Mouse (Mus musculus): Measurements from ENCODE around the gene 5830411N06Rik. TPM values are rescaled to one million over a fixed set of nuclear protein-coding genes. Genes with fewer than 3 reads are reported as not detected.

Gene 5830411N06Rik
- total and polyA plus RNA-seq, 3 experiments, result not detected

DNA sequence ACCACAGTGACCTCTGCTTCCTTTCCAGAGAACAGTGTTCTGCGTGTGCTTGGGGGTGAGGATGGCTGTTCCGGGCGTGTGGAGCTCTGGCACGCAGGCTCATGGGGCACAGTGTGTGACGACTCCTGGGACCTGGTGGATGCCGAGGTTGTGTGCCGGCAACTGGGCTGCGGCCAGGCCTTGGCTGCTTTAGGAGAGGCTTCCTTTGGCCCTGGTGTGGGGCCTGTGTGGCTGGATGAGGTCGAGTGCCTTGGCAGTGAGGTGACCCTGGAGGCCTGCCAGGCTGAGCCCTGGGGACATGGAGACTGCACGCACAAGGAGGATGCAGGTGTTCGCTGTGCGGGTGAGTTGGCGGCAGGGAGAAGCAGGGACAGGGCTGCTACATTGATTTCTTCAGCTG, 18.6 kb upstream of the 5830411N06Rik start:
- H3K27ac ChIP-seq (ENCODE audit: insufficient read depth, low read depth), result no peak overlapping the region
- H3K79me2 ChIP-seq (replicated peaks; ENCODE audit: control insufficient read depth, extremely low read depth, insufficient read depth, poor library complexity, severe bottlenecking), result no peaks in the 10 kb centered on the region
- H3K4me2 ChIP-seq (ENCODE audit: insufficient read depth, low read depth, poor library complexity, severe bottlenecking), result no peak overlapping the region
- in situ Hi-C loops (cut with MboI; ENCODE audit: low pct_ligation_motif_present, low pct_unique_long_range_greater_than_20kb, low sequenced_read_pairs) (no loop called here), dilution Hi-C loops (cut with MboI; ENCODE audit: extremely low pct_ligation_motif_present, extremely low pct_unique_long_range_greater_than_20kb, low sequenced_read_pairs) (no loop called here)
- no peak overlapping the region for H3K9ac ChIP-seq (ENCODE audit: insufficient read depth, low read depth)
- H3K4me1 ChIP-seq (ENCODE audit: control insufficient read depth in 1 of 2, insufficient read depth in 2 of 2), result no peaks in the 10 kb centered on the region
- peaks cover 74% of the 10 kb centered on the region for H3K27me3 ChIP-seq (replicated peaks)
- H3K36me3 ChIP-seq (replicated peaks in 1 of 2; ENCODE audit: control insufficient read depth in 1 of 2, insufficient read depth in 1 of 2, low read length in 1 of 2), result no peaks in the 10 kb centered on the region
- H3K4me3 ChIP-seq (replicated peaks in 1 of 3; ENCODE audit: low read depth in 2 of 3, low read length in 2 of 3, poor library complexity in 1 of 3), result no peak overlapping the region
- no peaks in the 10 kb centered on the region for H3K9me3 ChIP-seq (replicated peaks; ENCODE audit: low read length)
- TF ChIP-seq KAT2A (IDR thresholded peaks at IDR 0.05; ENCODE audit: insufficient replicate concordance, low read length) (no peak), ZNF384 (IDR thresholded peaks at IDR 0.05; ENCODE audit: low read depth, low read length) (no peak), UBTF (IDR thresholded peaks at IDR 0.05; ENCODE audit: low read depth, low read length) (no peak), NRF1 (IDR thresholded peaks at IDR 0.05; ENCODE audit: low read depth, low read length) (no peak), TBP (conservative IDR thresholded peaks at IDR 0.05; ENCODE audit: low read depth, low read length) (no peak), CHD2 (IDR thresholded peaks at IDR 0.05; ENCODE audit: low read length) (no peak), MEF2A (IDR thresholded peaks at IDR 0.05; ENCODE audit: borderline replicate concordance, low read depth, low read length) (no peak), PAX5 (IDR thresholded peaks at IDR 0.05; ENCODE audit: low read length) (no peak), POLR2AphosphoS2 (IDR thresholded peaks at IDR 0.05; ENCODE audit: low read depth, low read length) (no peak), MAFK (IDR thresholded peaks at IDR 0.05; ENCODE audit: insufficient replicate concordance, low read length) (no peak)
- no peak for DNase-seq (ENCODE audit: extremely low read depth)

GRCm38 (mm10) chr7:140231026-140231425, 16.1 kb upstream of the 5830411N06Rik start:
- peaks cover 61% of the 10 kb centered on the region for H3K27me3 ChIP-seq (replicated peaks)
- no peak overlapping the region for H3K4me3 ChIP-seq (replicated peaks in 1 of 3; ENCODE audit: low read depth in 2 of 3, low read length in 2 of 3, poor library complexity in 1 of 3)
- dilution Hi-C loops (cut with MboI; ENCODE audit: extremely low pct_ligation_motif_present, extremely low pct_unique_long_range_greater_than_20kb, low sequenced_read_pairs) (no loop called here), in situ Hi-C loops (cut with MboI; ENCODE audit: low pct_ligation_motif_present, low pct_unique_long_range_greater_than_20kb, low sequenced_read_pairs) (no loop called here)
- DNase-seq (ENCODE audit: extremely low read depth), result no peak
- H3K27ac ChIP-seq (ENCODE audit: insufficient read depth, low read depth), result no peak overlapping the region
- H3K4me1 ChIP-seq (ENCODE audit: control insufficient read depth in 1 of 2, insufficient read depth in 2 of 2), result no peaks in the 10 kb centered on the region
- no peaks in the 10 kb centered on the region for H3K9me3 ChIP-seq (replicated peaks; ENCODE audit: low read length)
- no peak for TF ChIP-seq ETS1 (conservative IDR thresholded peaks at IDR 0.05; ENCODE audit: low read depth, low read length)
- no peak for TF ChIP-seq ZNF384 (IDR thresholded peaks at IDR 0.05; ENCODE audit: low read depth, low read length)
- no peak for TF ChIP-seq GABPA (IDR thresholded peaks at IDR 0.05; ENCODE audit: insufficient replicate concordance, low read depth, low read length)
- TF ChIP-seq RAD21 (IDR thresholded peaks at IDR 0.05; ENCODE audit: low read depth, low read length), result no peak
- TF ChIP-seq CHD1 (IDR thresholded peaks at IDR 0.05; ENCODE audit: low read depth, low read length), result no peak
- no peak for TF ChIP-seq MYC (IDR thresholded peaks at IDR 0.05; ENCODE audit: low read depth, low read length)
- no peak for TF ChIP-seq JUND (conservative IDR thresholded peaks at IDR 0.05; ENCODE audit: low read depth, low read length)
- no peak for TF ChIP-seq CHD2 (IDR thresholded peaks at IDR 0.05; ENCODE audit: low read length)
- H3K9ac ChIP-seq (ENCODE audit: insufficient read depth, low read depth), result no peak overlapping the region
- no peaks in the 10 kb centered on the region for H3K79me2 ChIP-seq (replicated peaks; ENCODE audit: control insufficient read depth, extremely low read depth, insufficient read depth, poor library complexity, severe bottlenecking)
- no peaks in the 10 kb centered on the region for H3K36me3 ChIP-seq (replicated peaks in 1 of 2; ENCODE audit: control insufficient read depth in 1 of 2, insufficient read depth in 1 of 2, low read length in 1 of 2)
- H3K4me2 ChIP-seq (ENCODE audit: insufficient read depth, low read depth, poor library complexity, severe bottlenecking), result no peak overlapping the region
